Mouse (Mus musculus): ENCODE measurements around the gene Nos1. TPM values are rescaled to one million over a fixed set of nuclear protein-coding genes. Genes with fewer than 3 reads are reported as not detected.

Gene Nos1
- polyA plus RNA-seq (2012; rRNA removed), result under 0.01 TPM in 2 replicates

DNA sequence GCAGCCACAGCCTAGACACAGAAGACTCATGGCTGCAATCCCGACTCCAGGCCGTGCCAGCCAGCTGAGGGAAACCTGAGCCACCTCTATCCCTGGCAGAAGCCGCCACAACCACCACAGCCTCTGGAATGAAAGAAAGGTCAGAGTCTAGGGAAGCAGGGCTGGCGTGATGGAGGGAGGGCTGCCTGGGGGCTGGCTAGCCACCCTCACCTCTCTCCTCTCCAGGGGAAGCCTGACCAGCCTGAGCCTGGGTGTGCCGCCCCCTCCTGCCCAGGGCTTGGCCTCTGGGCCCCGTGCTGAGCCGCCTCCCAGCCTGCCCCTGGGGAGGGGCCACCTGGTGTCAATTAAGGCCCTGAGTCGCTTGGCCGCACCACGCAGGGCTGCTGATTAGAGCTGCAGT is at the start of gene Nos1:
TSS of gene Nos1 (plus strand) at position 352 of the 400 bp plus-strand sequence.

GRCm38 (mm10) chr5:117976657-117977500 is 196.0 kb downstream of the Nos1 start, which contains the start of gene Fbxo21:
Gene Fbxo21 (plus strand): TSS chr5:117976730.

Other genes with a start within 250 kb of the Nos1 start
- gene Fbxo21, start 195.7 kb downstream of the Nos1 start, polyA plus RNA-seq (2012; rRNA removed), result 8.9 and 10.1 TPM in 2 replicates
- gene Tesc, start 246.7 kb downstream of the Nos1 start, polyA plus RNA-seq (2012; rRNA removed), result 0.59 and 0.73 TPM in 2 replicates

Data from liver, embryonic 14 days (tissue).